Mouse (Mus musculus): ENCODE data around the gene Gm13694.
"Not testable (repeated sequence)": the region's sequence is repeated elsewhere in the genome, so short reads cannot be mapped to it uniquely, and the experiment has no call there.

GRCm38 (mm10) chr2:84016291-84016690 is 37.6 kb downstream of the Gm13694 start:
- not testable (repeated sequence) for TF ChIP-seq CTCF, EP300 (IDR thresholded peaks at IDR 0.05; ENCODE audit: low read depth)
